Mouse (Mus musculus): ENCODE measurements around the gene Ugt1a6a. TPM values are rescaled to one million over a fixed set of nuclear protein-coding genes. Genes with fewer than 3 reads are reported as not detected.
"Not testable (repeated sequence)": the region's sequence is repeated elsewhere in the genome, so short reads cannot be mapped to it uniquely, and the experiment has no call there.

Ugt1a6a gene
- 1.1 and 1.5 TPM in 2 replicates for polyA plus RNA-seq (2016; fragmentation: Nextera tagmentation; extraction: Ambion mirVana)

DNA sequence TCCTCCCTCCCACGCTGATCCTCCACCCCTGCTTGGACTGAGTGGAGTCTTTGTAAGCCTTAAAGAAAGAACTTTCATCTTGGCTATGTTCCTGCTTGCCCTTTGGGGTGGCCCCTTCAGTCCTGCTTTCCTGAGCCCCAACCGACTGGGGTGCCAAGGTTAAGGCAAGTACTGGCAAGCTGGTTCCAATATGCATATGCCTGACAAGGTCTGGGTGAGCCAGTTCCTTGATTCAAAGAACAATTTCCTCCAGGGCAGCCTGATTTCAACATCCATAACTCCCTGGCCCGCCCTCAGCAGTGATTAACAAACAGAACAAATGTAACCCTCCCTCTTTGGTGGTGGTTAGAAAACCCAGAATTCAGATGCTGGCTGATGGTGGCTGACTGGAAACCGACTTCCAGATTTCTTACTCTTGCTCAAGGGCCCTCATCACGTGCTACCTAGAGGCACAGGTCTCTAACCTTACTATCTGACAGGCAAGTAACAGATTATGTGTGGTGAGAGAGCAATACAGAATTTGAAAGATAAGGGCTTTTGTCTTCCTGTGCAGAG lies at the start of gene Ugt1a6a:
TSS of gene Ugt1a6a (plus strand) at position 353 of the 555 bp plus-strand sequence.
- not testable (repeated sequence) for H3K9ac ChIP-seq; H3K4me3 ChIP-seq; H3K4me2 ChIP-seq (replicated peaks); H3K4me1 ChIP-seq; H3K9me3 ChIP-seq; H3K27me3 ChIP-seq; H3K36me3 ChIP-seq
- 0 out of 2 replicates have a peak, but pooled peaks have one; percentile 52 for ATAC-seq (ENCODE audit: insufficient number of reproducible peaks, insufficient read depth, low FRiP score, low TSS enrichment)
- 41% methylated on average over 5 of the region's 5 CpGs for WGBS
- H3K27ac ChIP-seq, result peak within 1 kb of the TSS; percentile 38

DNA sequence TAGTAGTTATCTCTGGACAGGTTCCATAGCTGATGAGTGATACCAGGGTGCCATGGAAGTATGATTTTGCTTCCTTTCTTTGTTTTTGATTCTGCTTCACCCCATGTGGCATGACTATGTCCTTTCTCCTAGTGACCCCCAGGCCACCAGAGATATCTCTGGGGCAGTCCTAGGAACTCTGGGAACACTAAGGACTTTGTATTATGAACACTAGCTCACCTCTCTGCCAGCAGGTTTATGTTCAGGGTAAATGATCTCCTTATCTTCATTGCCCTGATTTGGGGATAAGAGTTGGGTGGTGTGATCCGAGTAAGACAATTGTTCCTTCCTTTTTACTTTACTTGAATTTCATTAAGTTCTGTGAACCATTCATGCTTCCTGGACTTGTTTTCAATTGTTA lies 48.5 kb upstream of the Ugt1a6a start:
- Histone ChIP-seq H3K9me3 (no peaks in the 10 kb centered on the region), H3K36me3 (no peaks in the 10 kb centered on the region), H3K27me3 (no peaks in the 10 kb centered on the region), H3K4me3 (no peak overlapping the region), H3K27ac (no peak overlapping the region), H3K9ac (no peak overlapping the region), H3K4me1 (no peaks in the 10 kb centered on the region), H3K4me2 (replicated peaks) (no peak overlapping the region)
- whole genome bisulfite sequencing, result 68% methylated on average over 1 of the region's 1 CpGs
- ATAC-seq (ENCODE audit: insufficient number of reproducible peaks, insufficient read depth, low FRiP score, low TSS enrichment), result no peak

DNA sequence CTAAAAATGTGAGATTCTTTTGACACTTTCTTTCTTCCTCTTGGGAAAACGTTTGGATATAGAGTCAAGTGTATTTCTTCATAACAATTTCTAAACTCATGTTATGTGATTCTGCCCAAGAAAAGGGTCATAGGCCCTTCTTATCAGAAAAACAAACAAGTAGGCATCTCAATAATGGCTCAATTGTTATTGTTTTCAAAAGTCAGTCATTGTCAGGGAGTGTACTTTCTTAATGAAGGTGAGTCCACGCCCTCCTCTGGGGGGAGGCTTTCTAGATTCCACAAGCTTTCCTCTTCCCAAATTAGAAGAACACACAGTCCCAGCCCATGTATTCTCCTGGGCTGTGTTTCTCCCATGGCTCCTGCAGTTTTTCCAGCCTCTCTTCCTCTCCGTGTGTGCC lies 47.1 kb upstream of the Ugt1a6a start, which contains the start of gene Ugt1a8:
TSS of gene Ugt1a8 (plus strand) at position 301 of the 400 bp plus-strand sequence.
- WGBS, result 71% methylated on average over 3 of the region's 3 CpGs
- Histone ChIP-seq H3K27ac (no peak within 1 kb of the TSS), H3K4me2 (replicated peaks) (no peak within 1 kb of the TSS), H3K9me3 (no peaks in the 10 kb centered on the region), H3K4me1 (no peaks in the 10 kb centered on the region), H3K27me3 (no peaks in the 10 kb centered on the region), H3K36me3 (no peaks in the 10 kb centered on the region), H3K9ac (no peak within 1 kb of the TSS), H3K4me3 (no peak within 1 kb of the TSS)
- ATAC-seq (ENCODE audit: insufficient number of reproducible peaks, insufficient read depth, low FRiP score, low TSS enrichment), result no peak

DNA sequence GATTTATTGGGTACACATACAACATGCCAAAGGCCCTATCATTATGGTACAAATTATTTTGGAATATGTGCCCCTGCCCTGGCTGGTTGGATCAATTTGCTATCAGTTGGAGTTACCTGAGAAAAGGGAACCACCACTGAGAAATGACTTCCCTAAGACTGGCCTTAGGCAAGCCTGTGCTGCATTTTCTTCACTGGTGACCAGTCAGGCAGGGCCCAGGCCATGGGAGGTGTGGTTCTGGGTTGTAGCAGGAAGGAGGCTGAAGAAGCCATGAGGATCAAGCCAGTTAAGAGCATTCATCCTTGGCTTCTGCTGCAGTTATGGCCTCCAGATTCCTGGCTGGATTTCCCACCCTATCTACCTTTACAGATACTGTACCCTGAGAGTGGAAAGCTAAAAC lies 42.3 kb upstream of the Ugt1a6a start:
- no peaks in the 10 kb centered on the region for H3K27me3 ChIP-seq
- H3K27ac ChIP-seq, result no peak overlapping the region
- H3K9me3 ChIP-seq, result no peaks in the 10 kb centered on the region
- no peaks in the 10 kb centered on the region for H3K36me3 ChIP-seq
- no peak overlapping the region for H3K4me2 ChIP-seq (replicated peaks)
- H3K4me1 ChIP-seq, result no peaks in the 10 kb centered on the region
- no peak for ATAC-seq (ENCODE audit: insufficient number of reproducible peaks, insufficient read depth, low FRiP score, low TSS enrichment)
- H3K4me3 ChIP-seq, result no peak overlapping the region
- no peak overlapping the region for H3K9ac ChIP-seq

DNA sequence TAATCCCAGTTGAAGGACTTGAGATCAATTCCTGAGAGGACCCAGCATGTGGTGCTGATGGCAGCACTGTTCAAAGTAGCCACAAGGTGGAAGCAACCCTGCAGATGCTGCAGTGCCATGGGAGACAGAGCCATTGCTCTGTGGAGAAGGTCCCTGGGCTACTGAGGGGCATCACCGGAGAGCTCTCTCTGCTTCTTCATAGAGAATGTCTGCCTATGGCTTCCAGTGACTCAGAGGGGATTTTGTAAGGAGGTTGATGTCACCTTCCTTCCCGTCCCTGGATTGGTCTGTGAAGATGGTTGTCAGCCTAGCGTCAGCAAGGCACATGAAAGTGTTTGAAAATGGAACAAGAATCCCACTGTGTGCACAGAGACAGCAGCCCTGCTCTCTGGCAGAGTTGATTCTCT lies 40.3 kb upstream of the Ugt1a6a start:
- not testable (repeated sequence) for ATAC-seq (ENCODE audit: insufficient number of reproducible peaks, insufficient read depth, low FRiP score, low TSS enrichment); H3K4me2 ChIP-seq (replicated peaks); H3K9ac ChIP-seq; H3K9me3 ChIP-seq; H3K27ac ChIP-seq; H3K4me1 ChIP-seq; H3K36me3 ChIP-seq; H3K27me3 ChIP-seq; H3K4me3 ChIP-seq
- 64% methylated on average over 3 of the region's 3 CpGs for WGBS

DNA sequence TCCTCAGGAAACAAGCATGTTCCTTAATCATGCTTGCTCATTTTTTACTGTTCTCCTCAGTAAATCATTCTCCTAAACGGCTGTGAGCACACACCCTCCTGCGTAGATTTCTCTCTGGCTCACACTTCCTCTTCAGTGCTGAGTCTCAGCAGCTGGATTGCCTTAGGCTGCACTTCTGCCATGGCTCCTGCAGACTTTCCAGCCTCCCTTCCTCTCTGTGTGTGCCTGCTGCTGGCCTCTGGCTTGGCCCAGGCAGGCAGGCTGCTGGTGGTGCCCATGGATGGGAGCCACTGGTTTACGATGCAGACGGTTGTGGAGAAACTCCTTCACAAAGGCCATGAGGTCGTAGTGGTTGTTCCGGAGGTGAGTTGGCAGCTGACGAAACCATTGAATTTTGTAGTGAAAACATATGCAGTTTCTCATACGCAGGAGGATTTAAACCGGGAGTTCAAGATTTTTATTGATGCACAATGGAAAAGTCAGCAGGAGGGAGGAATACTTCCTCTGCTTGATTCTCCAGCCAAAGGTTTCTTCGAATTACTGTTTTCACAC lies 39.6 kb upstream of the Ugt1a6a start, which contains the start of gene Ugt1a7c:
TSS of gene Ugt1a7c (plus strand) at position 122 of the 552 bp plus-strand sequence.
- H3K4me2 ChIP-seq (replicated peaks), result no peak within 1 kb of the TSS; the same call in 1 of the 2 replicates
- H3K36me3 ChIP-seq, result no peaks in the 10 kb centered on the region
- peak within 1 kb of the TSS; percentile 9; the same call in 1 of the 2 replicates for H3K27ac ChIP-seq
- H3K9ac ChIP-seq, result no peak within 1 kb of the TSS
- no peaks in the 10 kb centered on the region for H3K27me3 ChIP-seq
- no peaks in the 10 kb centered on the region for H3K9me3 ChIP-seq
- ATAC-seq (ENCODE audit: insufficient number of reproducible peaks, insufficient read depth, low FRiP score, low TSS enrichment), result no peak
- no peaks in the 10 kb centered on the region for H3K4me1 ChIP-seq
- H3K4me3 ChIP-seq, result no peak within 1 kb of the TSS
- 44% methylated on average over 10 of the region's 10 CpGs for WGBS

DNA sequence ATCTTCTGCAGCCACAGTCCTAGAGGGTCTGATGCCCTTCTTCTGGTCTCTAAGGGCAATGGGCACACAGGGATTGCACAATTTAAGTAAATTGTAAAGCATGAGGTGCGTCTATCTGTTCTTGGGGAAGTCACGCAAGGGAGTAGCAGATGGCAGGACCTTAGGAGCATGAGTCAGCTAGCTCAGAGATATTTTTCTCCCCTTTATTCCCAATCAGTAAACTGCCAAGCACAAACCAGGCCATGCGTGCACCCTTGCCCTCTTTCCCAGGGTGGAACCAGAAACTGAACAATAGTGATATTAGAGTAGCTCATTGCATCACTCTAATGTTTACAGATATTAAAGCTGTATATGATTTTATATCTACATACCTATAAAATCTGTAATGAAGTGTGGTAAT lies 36.1 kb upstream of the Ugt1a6a start:
- not testable (repeated sequence) for H3K9ac ChIP-seq; H3K27ac ChIP-seq; H3K4me2 ChIP-seq (replicated peaks); H3K4me3 ChIP-seq; H3K36me3 ChIP-seq; ATAC-seq (ENCODE audit: insufficient number of reproducible peaks, insufficient read depth, low FRiP score, low TSS enrichment); H3K27me3 ChIP-seq; H3K4me1 ChIP-seq; H3K9me3 ChIP-seq
- 86% methylated on average over 3 of the region's 3 CpGs for WGBS

DNA sequence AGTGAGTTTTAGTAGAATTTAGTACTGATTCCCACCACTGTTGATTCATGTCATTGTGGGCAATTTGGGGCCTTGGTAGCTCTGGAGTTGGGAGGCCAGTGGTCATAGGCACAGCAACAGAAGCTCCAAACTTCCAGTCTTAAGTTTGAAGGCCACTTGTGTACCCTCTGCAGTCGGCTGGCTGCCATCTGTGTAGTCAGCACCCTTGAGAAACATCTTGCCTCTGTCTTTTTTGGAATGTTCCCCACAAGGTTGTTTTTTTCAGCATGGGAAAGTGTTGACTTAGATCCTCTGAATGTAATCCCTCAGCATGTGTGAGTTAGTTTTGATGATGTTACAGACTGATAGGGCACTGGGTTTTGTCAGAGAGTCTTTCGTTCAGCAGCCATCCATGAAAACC lies 34.9 kb upstream of the Ugt1a6a start:
- H3K27me3 ChIP-seq; H3K27ac ChIP-seq; H3K9ac ChIP-seq; H3K4me3 ChIP-seq; H3K4me1 ChIP-seq; H3K36me3 ChIP-seq; H3K4me2 ChIP-seq (replicated peaks); H3K9me3 ChIP-seq; ATAC-seq (ENCODE audit: insufficient number of reproducible peaks, insufficient read depth, low FRiP score, low TSS enrichment): not testable (repeated sequence)
- 85% methylated on average over 2 of the region's 2 CpGs for WGBS

DNA sequence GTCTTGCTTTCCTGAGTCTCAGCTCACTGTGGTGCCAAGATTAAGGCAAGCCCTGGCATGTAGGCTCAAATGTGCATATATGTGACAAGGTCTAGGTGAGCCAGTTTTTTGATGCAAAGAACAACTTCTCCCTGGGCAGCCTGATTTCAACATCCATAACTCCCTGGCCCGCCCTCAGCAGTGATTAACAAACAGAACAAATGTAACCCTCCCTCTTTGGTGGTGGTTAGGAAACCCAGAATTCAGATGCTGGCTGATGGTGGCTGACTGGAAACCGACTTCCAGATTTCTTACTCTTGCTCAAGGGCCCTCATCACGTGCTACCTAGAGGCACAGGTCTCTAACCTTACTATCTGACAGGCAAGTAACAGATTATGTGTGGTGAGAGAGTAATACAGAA lies 31.6 kb upstream of the Ugt1a6a start, which contains the start of gene Ugt1a6b:
TSS of gene Ugt1a6b (plus strand) at position 234 of the 400 bp plus-strand sequence.
- not testable (repeated sequence) for H3K9ac ChIP-seq; H3K36me3 ChIP-seq; H3K27me3 ChIP-seq; H3K4me1 ChIP-seq; ATAC-seq (ENCODE audit: insufficient number of reproducible peaks, insufficient read depth, low FRiP score, low TSS enrichment); H3K27ac ChIP-seq; H3K4me2 ChIP-seq (replicated peaks); H3K4me3 ChIP-seq; H3K9me3 ChIP-seq
- 70% methylated on average over 3 of the region's 3 CpGs for WGBS

DNA sequence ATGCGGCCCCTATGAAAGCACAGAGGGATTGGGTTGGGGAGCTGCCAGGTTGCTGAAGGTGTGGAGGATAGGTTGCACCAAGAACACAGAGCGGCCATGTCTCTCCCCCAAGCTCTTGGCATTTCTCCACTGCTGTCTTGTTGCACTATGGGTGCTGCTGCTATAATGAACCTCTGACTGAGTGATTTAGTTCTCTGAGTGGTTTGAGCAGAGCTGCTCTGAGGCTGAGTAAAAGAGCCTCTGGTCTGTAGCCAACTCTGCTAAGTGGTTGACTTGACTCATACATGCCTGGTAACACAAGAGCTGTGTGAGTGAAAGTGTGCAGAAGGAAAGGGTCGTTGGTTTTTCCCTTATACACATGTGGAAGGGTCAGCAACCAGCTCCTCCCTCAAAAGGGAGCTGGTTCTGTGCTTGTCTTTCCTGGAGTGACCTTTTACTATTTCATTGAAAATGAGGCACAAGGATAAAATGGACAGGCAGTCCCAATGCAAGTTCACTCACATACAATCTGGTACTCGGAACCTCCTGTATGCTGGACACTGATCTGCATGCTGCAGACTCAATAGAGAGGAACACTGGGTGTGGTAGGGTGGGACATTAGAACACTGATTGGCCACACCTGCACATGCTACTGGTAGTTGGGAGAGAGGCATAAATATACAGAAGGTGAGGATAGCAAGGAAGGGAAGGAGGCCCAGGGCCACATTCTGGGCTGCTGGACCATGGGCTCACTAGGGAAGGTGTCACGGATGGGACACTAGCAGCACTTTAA lies 30.7 kb upstream of the Ugt1a6a start:
- H3K9me3 ChIP-seq, H3K27me3 ChIP-seq: not testable (repeated sequence)

DNA sequence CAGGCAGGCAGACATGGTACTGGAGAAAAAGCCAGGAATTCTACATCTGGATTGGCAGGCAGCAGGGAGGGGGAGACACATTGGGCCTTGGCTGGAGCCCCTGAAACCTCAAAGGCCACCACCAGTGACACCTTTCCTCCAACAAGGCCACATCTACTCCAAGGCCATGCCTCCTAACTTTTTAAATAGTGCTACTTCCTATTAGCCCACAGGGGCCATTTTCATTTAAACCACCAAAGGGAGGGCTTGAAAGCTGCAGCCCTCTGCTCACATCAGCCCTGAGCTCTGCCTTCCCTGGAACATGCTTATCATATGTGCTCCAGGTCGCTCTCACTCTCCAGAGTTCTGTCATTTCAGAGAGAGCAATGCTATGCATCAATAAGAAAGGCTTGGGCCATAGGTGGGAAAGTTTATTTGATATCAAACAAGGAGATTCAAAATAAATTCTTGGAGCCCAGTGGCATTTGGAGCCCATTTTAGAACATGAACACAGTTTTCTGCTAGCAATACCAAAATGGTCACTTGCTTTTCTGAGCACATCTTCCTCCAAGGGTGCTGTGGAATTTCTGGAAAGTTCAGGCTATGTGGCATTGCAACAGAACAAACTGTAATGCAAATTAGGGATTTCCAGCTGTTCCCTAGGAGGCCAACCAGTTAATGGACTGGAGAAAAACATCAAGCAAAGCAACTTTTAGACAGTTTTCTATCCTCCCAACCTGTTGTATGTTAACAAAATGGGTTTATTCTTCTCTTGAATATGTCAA lies 29.8 kb upstream of the Ugt1a6a start:
- Histone ChIP-seq H3K4me2 (replicated peaks) (no peak overlapping the region), H3K27ac (no peak overlapping the region), H3K4me3 (no peak overlapping the region), H3K9ac (no peak overlapping the region), H3K36me3 (no peaks in the 10 kb centered on the region), H3K27me3 (no peaks in the 10 kb centered on the region), H3K9me3 (no peaks in the 10 kb centered on the region), H3K4me1 (no peaks in the 10 kb centered on the region)
- no peak for ATAC-seq (ENCODE audit: insufficient number of reproducible peaks, insufficient read depth, low FRiP score, low TSS enrichment)
- 87% methylated on average over 1 of the region's 1 CpGs for WGBS

More for the DNA sequence above, 30.7 kb upstream of the Ugt1a6a start:
- not testable (repeated sequence) for H3K9ac ChIP-seq; H3K36me3 ChIP-seq; H3K4me1 ChIP-seq; H3K4me2 ChIP-seq (replicated peaks); ATAC-seq (ENCODE audit: insufficient number of reproducible peaks, insufficient read depth, low FRiP score, low TSS enrichment); H3K27ac ChIP-seq; H3K4me3 ChIP-seq
- WGBS, result 88% methylated on average over 4 of the region's 5 CpGs

Data from embryonic facial prominence, embryonic 12.5 days (tissue).